Mouse (Mus musculus) bone marrow, adult 2 months (tissue): ENCODE measurements around the gene Ccnt1.

Experiments used
- CTCF ChIP-seq: fragments of 200-500 bp; IDR thresholded peaks from 2 replicates; pipeline ENCODE4 v1.5.1; 2011; ENCODE audit warnings: low read length, control low read depth; ENCODE audit not compliant: control insufficient read depth, insufficient read depth
- POLR2A ChIP-seq: fragments of 200-500 bp; IDR thresholded peaks from 2 replicates; pipeline ENCODE4 v1.6.1; 2011; ENCODE audit warnings: low read depth, mild to moderate bottlenecking, control low read depth, low read length, borderline replicate concordance; ENCODE audit not compliant: control insufficient read depth

- TF ChIP-seq CTCF = no peak
- peak; percentile 35; the same call in 1 of the 2 replicates for TF ChIP-seq POLR2A
Observed at GRCm38 (mm10) chr15:98608784-98609250, 38.1 kb upstream of the Ccnt1 start.
